Mouse (Mus musculus) stomach, postnatal 0 days (tissue): ENCODE measurements around the gene Zfp661.

ENCODE experiments used
- CTCF ChIP-seq: IDR thresholded peaks from 2 replicates; pipeline ENCODE4 v1.5.1; 2016; ENCODE audit warnings: antibody characterized with exemption, low read depth, mild to moderate bottlenecking, moderate library complexity
- EP300 ChIP-seq: optimal IDR thresholded peaks from 2 replicates; pipeline ENCODE3; 2016; ENCODE audit warnings: antibody characterized with exemption

DNA sequence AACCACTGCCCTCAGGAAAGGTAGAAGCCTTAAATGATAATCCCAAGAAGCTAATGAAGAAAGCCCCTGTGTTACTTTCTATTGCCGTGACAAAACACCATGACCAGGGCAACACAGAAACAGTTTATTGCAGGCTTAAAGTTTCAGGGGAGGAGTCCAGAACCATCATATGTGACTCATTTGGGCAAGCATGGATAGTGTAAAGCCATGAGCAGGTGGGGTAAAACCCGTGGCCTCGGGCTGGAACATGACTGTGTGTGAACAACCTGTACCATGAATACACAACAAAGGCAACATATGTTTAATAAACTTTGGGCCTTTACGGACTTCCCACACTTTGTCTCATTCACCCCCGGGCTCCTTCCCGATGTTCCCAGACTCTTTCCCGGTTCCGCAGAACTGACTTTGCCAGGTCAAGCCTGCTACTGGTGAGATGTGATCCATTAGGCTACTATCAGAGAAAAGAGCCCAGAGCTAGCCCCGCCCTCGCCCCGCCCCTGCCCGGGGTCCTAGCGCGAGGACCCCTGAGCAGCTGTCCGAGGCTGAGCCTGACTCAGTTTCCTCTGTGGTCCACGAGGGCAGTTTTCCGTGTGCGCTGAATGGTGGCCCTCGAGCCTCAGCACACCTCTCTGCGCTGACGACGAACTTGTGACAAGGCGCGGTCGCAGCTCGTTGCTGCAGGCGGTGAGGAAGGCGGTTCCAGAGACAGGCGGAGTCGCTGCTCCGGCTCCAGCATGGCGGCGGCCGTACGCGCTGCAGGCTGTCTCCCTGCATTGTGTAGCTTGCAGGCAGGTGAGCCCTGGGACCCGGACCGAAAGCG lies at the start of gene Zfp661, which contains the start of gene Mrps5:
- TF ChIP-seq CTCF = peak; percentile 13; the same call in 1 of the 2 replicates
- peak; percentile 96 for TF ChIP-seq EP300
